Mouse (Mus musculus) forebrain, embryonic 10.5 days (tissue): Measurements from ENCODE around the gene Tnfsf10. TPM values are rescaled to one million over a fixed set of nuclear protein-coding genes. Genes with fewer than 3 reads are reported as not detected.
"Not testable (repeated sequence)": the region's sequence is repeated elsewhere in the genome, so short reads cannot be mapped to it uniquely, and the experiment has no call there.

Experiments
- DNase-seq: peaks from one replicate; pipeline ENCODE4 v3.0.0-alpha.2; 2017; ENCODE audit warnings: low spot score; ENCODE audit errors: extremely low spot score
- H3K27ac ChIP-seq: fragments of 300-500 bp; sonication (generic); 2 replicates; pipeline ENCODE4 v1.5.1; 2016; ENCODE audit warnings: mild to moderate bottlenecking
- H3K27me3 ChIP-seq: fragments of 300-500 bp; sonication (generic); 2 replicates; pipeline ENCODE4 v1.6.1; 2016; ENCODE audit warnings: mild to moderate bottlenecking; ENCODE audit not compliant: poor library complexity, severe bottlenecking
- H3K36me3 ChIP-seq: fragments of 300-500 bp; sonication (generic); replicated peaks from 2 replicates; pipeline ENCODE4 v1.6.1; 2016; ENCODE audit warnings: mild to moderate bottlenecking, moderate library complexity
- H3K4me1 ChIP-seq: fragments of 300-500 bp; sonication (generic); 2 replicates; pipeline ENCODE4 v1.6.1; 2016
- H3K4me3 ChIP-seq: fragments of 300-500 bp; sonication (generic); 2 replicates; pipeline ENCODE4 v1.5.1; 2016; ENCODE audit warnings: mild to moderate bottlenecking, moderate library complexity
- H3K9me3 ChIP-seq: fragments of 300-500 bp; sonication (generic); 2 replicates; pipeline ENCODE4 v1.6.1; 2016; ENCODE audit warnings: mild to moderate bottlenecking, moderate library complexity
- WGBS: fragments of 180-500 bp; shearing (Covaris S2); methylation state at CpG from one replicate; pipeline ENCODE4 v1.1.7; 2016; 5-methylcytosine and 5-hydroxymethylcytosine counted together
- polyA plus RNA-seq: library from polyadenylated mRNA; unstranded; fragments of >200 nt; fragmentation: Nextera tagmentation; extraction: Ambion mirVana; gene quantifications from 2 replicates; pipeline ENCODE4 v1.2.1, GENCODE M21; 2016

The Tnfsf10 gene
- polyA plus RNA-seq, result not detected in 2 replicates

- H3K36me3 ChIP-seq, result no peaks in the 10 kb centered on the region
- 73% methylated on average over 9 of the region's 9 CpGs for WGBS
Observed at GRCm38 (mm10) chr3:27316559-27317287, at the start of gene Tnfsf10. TSS of gene Tnfsf10 (plus strand) at chr3:27317028.

DNA sequence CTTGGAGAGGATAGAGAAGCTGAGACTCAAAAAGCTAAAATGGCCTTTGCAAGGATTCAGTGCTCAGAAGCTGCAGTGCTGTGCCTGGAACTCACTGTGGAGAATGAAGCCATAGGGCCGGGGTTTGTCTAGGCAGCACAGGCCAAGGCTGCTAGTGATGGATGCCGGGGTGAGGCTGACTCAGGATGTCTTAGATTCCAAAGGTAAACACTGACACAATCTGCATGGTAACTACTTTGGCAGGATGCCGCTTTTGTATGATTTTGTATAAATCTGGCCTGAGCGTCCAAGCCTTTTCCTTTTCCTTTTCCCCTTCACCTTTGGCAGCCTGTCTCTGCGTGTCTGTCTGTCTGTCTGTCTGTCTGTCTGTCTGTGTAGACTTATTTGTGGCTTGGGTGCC lies 49.5 kb upstream of the Tnfsf10 start:
- H3K4me1 ChIP-seq, result peaks cover 10% of the 10 kb centered on the region
- no peaks in the 10 kb centered on the region for H3K36me3 ChIP-seq
- 92% methylated on average over 5 of the region's 5 CpGs for WGBS

More at GRCm38 (mm10) chr3:27316559-27317287, at the start of gene Tnfsf10:
- Histone ChIP-seq H3K9me3 (no peaks in the 10 kb centered on the region), H3K27me3 (no peaks in the 10 kb centered on the region), H3K4me3 (no peak within 1 kb of the TSS), H3K27ac (no peak within 1 kb of the TSS), H3K4me1 (no peaks in the 10 kb centered on the region)
- no peak for DNase-seq

GRCm38 (mm10) chr3:27267887-27268286 lies 48.9 kb upstream of the Tnfsf10 start:
- DNase-seq, result no peak
- Histone ChIP-seq H3K4me3 (no peak overlapping the region), H3K27ac (no peak overlapping the region), H3K27me3 (no peaks in the 10 kb centered on the region), H3K4me1 (peaks cover 11% of the 10 kb centered on the region), H3K36me3 (no peaks in the 10 kb centered on the region), H3K9me3 (no peaks in the 10 kb centered on the region)
- WGBS, result 77% methylated on average over 4 of the region's 4 CpGs

More for the DNA sequence above, 49.5 kb upstream of the Tnfsf10 start:
- Histone ChIP-seq H3K4me3 (no peak overlapping the region), H3K27ac (no peak overlapping the region), H3K27me3 (no peaks in the 10 kb centered on the region), H3K9me3 (no peaks in the 10 kb centered on the region)
- DNase-seq, result no peak

GRCm38 (mm10) chr3:27269151-27269550 lies 47.7 kb upstream of the Tnfsf10 start:
- H3K4me3 ChIP-seq, result no peak overlapping the region
- H3K27me3 ChIP-seq, result no peaks in the 10 kb centered on the region
- WGBS, result 89% methylated on average over 4 of the region's 4 CpGs
- no peaks in the 10 kb centered on the region for H3K9me3 ChIP-seq
- DNase-seq, result no peak
- H3K36me3 ChIP-seq, result no peaks in the 10 kb centered on the region
- H3K4me1 ChIP-seq, result peaks cover 16% of the 10 kb centered on the region
- no peak overlapping the region for H3K27ac ChIP-seq

- Histone ChIP-seq H3K27ac (0 out of 2 replicates have a peak overlapping the region, but pooled peaks have one; percentile 30), H3K9me3 (no peaks in the 10 kb centered on the region), H3K4me3 (no peak overlapping the region), H3K4me1 (peaks cover 16% of the 10 kb centered on the region), H3K27me3 (no peaks in the 10 kb centered on the region), H3K36me3 (no peaks in the 10 kb centered on the region)
- 48% methylated on average over 11 of the region's 11 CpGs for WGBS
- no peak for DNase-seq
Observed at GRCm38 (mm10) chr3:27270160-27270962, 46.5 kb upstream of the Tnfsf10 start.

DNA sequence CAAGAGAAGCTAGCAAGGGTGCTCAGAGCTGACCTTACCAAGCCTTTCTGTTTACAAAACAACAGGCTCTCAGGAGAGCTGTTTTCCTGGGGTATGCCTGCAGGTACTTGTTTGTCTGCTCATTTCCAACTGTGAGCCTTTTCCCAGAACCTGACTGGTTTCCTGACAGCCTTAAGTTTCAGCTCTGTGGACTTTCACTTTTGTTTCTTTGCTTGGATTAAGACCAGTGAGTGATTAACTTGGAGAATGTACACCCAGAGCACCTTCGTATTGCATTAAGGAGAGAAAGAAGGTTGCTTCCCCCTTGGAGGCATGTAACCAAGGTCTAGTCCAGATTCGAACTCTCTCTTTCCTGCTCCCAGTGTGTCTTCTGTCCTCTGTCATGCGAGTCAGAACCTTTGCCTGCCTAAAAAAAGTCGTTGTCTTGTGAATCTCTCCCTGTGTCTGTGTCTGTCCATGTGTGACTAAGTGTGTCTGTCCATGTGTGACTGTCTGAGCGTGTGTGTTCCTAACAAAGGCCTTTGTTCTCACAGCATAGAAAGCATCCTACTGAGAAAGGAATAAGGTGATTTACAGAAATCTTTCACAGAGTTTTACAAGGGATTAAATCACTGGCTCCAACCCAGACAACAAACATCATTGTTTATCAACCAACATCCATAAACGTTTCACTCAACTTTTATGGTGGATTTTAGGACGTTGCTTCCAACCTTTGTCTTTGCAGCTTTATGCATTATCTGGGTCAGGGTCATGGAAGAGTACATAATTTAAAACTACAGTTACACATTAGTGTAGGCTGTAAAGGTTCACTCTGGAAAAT lies 43.7 kb upstream of the Tnfsf10 start:
- Histone ChIP-seq H3K27me3 (no peaks in the 10 kb centered on the region), H3K36me3 (no peaks in the 10 kb centered on the region), H3K27ac (peak overlapping the region; percentile 15; the same call in 1 of the 2 replicates), H3K4me3 (no peak overlapping the region), H3K9me3 (no peaks in the 10 kb centered on the region), H3K4me1 (peaks cover 16% of the 10 kb centered on the region)
- no peak for DNase-seq
- 18% methylated on average over 7 of the region's 7 CpGs for WGBS

DNA sequence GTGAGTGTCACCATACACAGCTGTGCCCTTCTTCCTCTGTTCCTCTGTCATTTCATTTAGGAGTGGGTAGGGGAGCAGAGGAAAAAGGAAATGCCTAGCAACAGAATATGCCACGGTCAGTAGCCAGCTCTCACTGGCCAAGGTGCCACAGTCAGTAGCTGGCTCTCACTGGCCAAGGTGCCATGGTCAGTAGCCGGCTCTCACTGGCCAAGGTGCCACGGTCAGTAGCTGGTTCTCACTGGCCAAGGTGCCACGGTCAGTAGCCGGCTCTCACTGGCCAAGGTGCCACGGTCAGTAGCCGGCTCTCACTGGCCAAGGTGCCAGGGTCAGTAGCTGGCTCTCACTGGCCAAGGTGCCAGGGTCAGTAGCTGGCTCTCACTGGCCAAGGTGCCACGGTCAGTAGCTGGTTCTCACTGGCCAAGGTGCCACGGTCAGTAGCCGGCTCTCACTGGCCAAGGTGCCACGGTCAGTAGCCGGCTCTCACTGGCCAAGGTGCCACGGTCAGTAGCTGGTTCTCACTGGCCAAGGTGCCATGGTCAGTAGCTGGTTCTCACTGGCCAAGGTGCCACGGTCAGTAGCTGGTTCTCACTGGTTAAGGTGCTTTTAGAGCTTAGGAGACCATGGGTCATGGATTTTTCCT lies 37.4 kb upstream of the Tnfsf10 start:
- 94% methylated on average over 14 of the region's 14 CpGs for WGBS
- not testable (repeated sequence) for H3K36me3 ChIP-seq

GRCm38 (mm10) chr3:27280280-27280749 lies 36.5 kb upstream of the Tnfsf10 start:
- H3K4me3 ChIP-seq, result no peak overlapping the region
- peaks cover 21% of the 10 kb centered on the region for H3K27me3 ChIP-seq
- H3K36me3 ChIP-seq, result no peaks in the 10 kb centered on the region
- H3K4me1 ChIP-seq, result peaks cover 15% of the 10 kb centered on the region
- peaks cover 3% of the 10 kb centered on the region; the same call in 1 of the 2 replicates for H3K9me3 ChIP-seq
- 67% methylated on average over 11 of the region's 11 CpGs for WGBS
- no peak overlapping the region for H3K27ac ChIP-seq
- no peak for DNase-seq

More for the DNA sequence above, 37.4 kb upstream of the Tnfsf10 start:
- not testable (repeated sequence) for H3K4me3 ChIP-seq, H3K27ac ChIP-seq, DNase-seq, H3K9me3 ChIP-seq
- H3K27me3 ChIP-seq, result peaks cover 21% of the 10 kb centered on the region
- peaks cover 15% of the 10 kb centered on the region for H3K4me1 ChIP-seq

DNA sequence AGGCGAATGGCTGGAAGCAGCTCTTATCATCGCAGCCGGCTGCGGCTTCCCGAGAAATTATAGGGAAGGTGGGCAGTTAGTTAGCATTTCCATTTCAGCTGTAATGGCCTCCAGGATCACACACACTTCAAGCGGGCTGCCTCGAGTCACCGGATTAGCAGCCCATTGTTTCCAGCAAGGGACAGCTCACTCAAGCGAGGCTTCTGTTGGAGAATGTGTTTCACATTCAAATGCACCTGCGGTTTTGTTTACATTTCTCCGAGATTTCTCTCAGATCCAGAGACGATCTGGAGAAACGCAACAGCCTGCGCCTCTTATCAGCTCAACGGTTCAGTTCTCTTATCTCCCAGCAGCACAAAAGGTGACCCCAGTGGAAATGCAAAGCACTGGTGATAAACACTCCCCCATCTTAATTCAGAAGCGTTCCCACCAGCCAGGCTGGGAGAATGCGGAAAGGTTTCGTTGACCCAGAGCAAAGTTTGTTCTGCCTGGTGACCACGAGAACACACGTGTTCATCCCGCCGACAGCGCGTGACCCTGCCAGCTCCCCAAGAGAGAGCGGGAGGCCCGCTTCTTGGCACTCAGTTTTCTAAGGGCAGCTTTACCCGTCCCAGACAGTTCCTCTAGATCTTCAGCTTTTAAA lies 33.6 kb upstream of the Tnfsf10 start:
- Histone ChIP-seq H3K27ac (peak overlapping the region; percentile 71), H3K4me1 (peaks cover 15% of the 10 kb centered on the region), H3K27me3 (peaks cover 21% of the 10 kb centered on the region), H3K9me3 (peaks cover 3% of the 10 kb centered on the region; the same call in 1 of the 2 replicates), H3K36me3 (no peaks in the 10 kb centered on the region), H3K4me3 (peak overlapping the region; percentile 46)
- DNase-seq, result peak; percentile 48
- 2% methylated on average over 27 of the region's 27 CpGs for WGBS

DNA sequence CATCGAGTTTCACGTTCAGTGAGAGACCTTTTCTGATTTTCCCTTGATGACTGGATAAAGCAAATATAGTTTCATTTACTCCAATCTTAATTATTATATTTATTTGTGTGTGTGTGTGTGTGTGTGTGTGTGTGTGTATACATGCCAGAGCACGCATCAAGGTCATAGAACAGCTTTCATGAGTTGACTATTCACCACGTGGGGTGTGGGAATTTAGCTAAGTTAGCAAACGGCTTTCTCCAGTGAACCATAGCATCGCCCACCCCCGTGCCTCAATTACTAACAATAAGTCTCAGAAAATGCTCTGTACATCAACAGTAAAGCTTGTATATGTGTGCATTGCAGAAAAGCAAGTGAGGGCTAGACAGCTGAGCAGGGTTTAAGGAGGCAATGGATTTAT lies 33.0 kb upstream of the Tnfsf10 start:
- Histone ChIP-seq H3K4me1 (peaks cover 15% of the 10 kb centered on the region), H3K27me3 (peaks cover 21% of the 10 kb centered on the region), H3K27ac (no peak overlapping the region; the same call in 1 of the 2 replicates), H3K9me3 (peaks cover 3% of the 10 kb centered on the region; the same call in 1 of the 2 replicates), H3K36me3 (no peaks in the 10 kb centered on the region), H3K4me3 (peak overlapping the region; percentile 46)
- WGBS, result 50% methylated on average over 7 of the region's 7 CpGs
- no peak for DNase-seq

DNA sequence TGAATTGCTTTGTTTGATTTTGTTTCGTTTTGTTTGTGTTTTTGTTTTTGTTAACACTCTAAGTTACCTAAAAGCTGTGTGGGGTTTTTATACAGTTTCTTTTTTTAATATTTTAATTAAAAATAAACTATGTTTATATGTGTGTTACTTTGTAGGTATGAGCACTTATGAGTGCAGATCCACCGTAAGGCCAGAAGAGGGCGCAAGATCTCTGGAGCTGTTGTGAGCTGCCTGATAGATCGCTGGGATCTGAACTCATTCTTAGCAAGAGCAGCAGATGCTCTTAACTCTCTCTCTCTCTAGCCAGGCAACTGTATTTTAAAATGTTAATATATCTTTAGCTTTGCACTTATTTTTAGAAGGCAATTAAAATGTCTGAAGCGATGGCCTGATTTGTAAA lies 32.6 kb upstream of the Tnfsf10 start:
- no peaks in the 10 kb centered on the region for H3K36me3 ChIP-seq
- H3K27me3 ChIP-seq, result peaks cover 21% of the 10 kb centered on the region
- DNase-seq, result no peak
- 93% methylated on average over 5 of the region's 5 CpGs for WGBS
- no peak overlapping the region for H3K4me3 ChIP-seq
- peaks cover 3% of the 10 kb centered on the region; the same call in 1 of the 2 replicates for H3K9me3 ChIP-seq
- peaks cover 15% of the 10 kb centered on the region for H3K4me1 ChIP-seq
- H3K27ac ChIP-seq, result no peak overlapping the region
